ENCODE assay signal across 9 mouse cellular contexts in the genomic region with DNA sequence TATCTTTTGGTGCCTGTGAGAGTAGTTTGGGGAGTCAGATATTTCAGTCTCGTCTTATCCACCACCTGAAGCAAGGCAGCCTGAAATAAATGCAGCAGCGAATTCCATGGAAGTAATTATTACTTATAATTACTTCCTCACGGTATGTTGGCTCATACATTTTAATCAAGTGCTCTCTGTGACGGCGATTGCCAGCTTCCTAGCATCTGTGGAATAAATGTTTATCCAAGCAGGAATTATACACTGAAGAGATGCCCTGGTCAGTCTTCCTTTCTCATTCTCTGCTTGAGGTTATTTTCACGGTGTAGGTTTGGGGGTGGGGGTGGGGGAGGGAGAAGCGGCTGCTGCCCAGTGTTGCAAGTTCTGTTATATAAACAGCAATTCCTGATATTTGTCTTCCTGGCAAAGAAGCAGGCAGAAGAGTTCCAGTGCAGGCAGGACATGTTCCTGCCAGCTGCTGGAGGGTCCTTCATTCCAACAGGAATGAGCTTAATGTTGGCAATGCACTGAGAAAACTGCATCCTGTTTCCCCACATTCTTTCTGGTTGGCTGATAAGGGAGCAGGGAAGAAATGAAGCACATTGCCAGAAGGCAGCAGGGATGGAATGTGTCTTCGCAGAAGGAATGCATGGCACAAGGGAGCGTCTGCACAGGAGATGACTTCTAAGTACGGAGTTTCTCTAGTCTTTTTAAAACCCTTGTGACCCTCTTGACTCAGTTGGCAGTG. TPM values are rescaled to one million over a fixed set of nuclear protein-coding genes. Genes with fewer than 3 reads are reported as not detected.
DNase-seq lines count a peak whose midpoint lies in the region; ATAC-seq and TF ChIP-seq lines count a peak whose summit lies in the region.
"Had no signal": no experiment of that assay in that cellular context is flagged by ENCODE, and none has a peak within 500 bp of the region (broad histone marks: within the 10 kb centered on the region; RNA-seq: fewer than 3 reads in every experiment).

No protein-coding gene starts in this region.

- peak; percentile 53 for DNase-seq in intestine, embryonic 14.5 days (ENCODE audit: low spot score)
- DNase-seq in embryo, embryonic 9.5 days (ENCODE audit: extremely low spot score), result peak; percentile 14
- DNase-seq in gastrocnemius, adult 18-20 months (ENCODE audit: low spot score), result no peak

- H3K9ac ChIP-seq in intestine, embryonic 14.5 days (ENCODE audit: low read length), result no peak overlapping the region
- H3K9ac ChIP-seq in intestine, postnatal 0 days (ENCODE audit: low read depth, low read length), result no peak overlapping the region
- H3K9ac ChIP-seq in hindbrain, embryonic 16.5 days (ENCODE audit: low read depth, low read length), result 0 out of 2 replicates have a peak overlapping the region, but pooled peaks have one; percentile 31
- H3K9ac ChIP-seq in neural tube, embryonic 12.5 days, result no peak overlapping the region

- no peak overlapping the region for H3K27ac ChIP-seq in intestine, embryonic 14.5 days (ENCODE audit: low read depth)
- no peak overlapping the region for H3K27ac ChIP-seq in intestine, postnatal 0 days (ENCODE audit: low read depth, low read length)
- peak overlapping the region; percentile 41 for H3K27ac ChIP-seq in hindbrain, embryonic 16.5 days (ENCODE audit: low read depth, low read length)
- H3K27ac ChIP-seq in neural tube, embryonic 12.5 days, result peak overlapping the region; percentile 42

- WGBS in intestine, embryonic 14.5 days, result 13% methylated on average over 10 of the region's 10 CpGs
- WGBS in intestine, postnatal 0 days, result 30% methylated on average over 10 of the region's 10 CpGs
- 15% methylated on average over 10 of the region's 10 CpGs for WGBS in hindbrain, embryonic 16.5 days
- 32% methylated on average over 10 of the region's 10 CpGs for WGBS in neural tube, embryonic 12.5 days

- TF ChIP-seq CTCF in intestine, postnatal 0 days (IDR thresholded peaks at IDR 0.05; ENCODE audit: low read depth), result no peak

- no peak for ATAC-seq in intestine, embryonic 14.5 days (replicated peaks; ENCODE audit: low FRiP score, low TSS enrichment, low read depth)
- ATAC-seq in intestine, postnatal 0 days, result no peak
- ATAC-seq in hindbrain, embryonic 16.5 days, result peak; percentile 56; the same call in 1 of the 2 replicates
- no peak; the same call in 1 of the 2 replicates for ATAC-seq in neural tube, embryonic 12.5 days (ENCODE audit: low FRiP score, low read depth)
- no peak for ATAC-seq in megakaryocyte-erythroid progenitor cell, adult 5-6 weeks (replicated peaks; ENCODE audit: low FRiP score, low TSS enrichment, poor library complexity, severe bottlenecking)
- ATAC-seq in megakaryocyte progenitor cell, adult 5-6 weeks (replicated peaks; ENCODE audit: poor library complexity), result no peak

- no peaks in the 10 kb centered on the region for H3K27me3 ChIP-seq in intestine, embryonic 14.5 days (replicated peaks; ENCODE audit: control insufficient read depth, insufficient read depth, low read length)
- no peaks in the 10 kb centered on the region for H3K27me3 ChIP-seq in intestine, postnatal 0 days (replicated peaks; ENCODE audit: control insufficient read depth, insufficient read depth, low read length)
- H3K27me3 ChIP-seq in hindbrain, embryonic 16.5 days (replicated peaks; ENCODE audit: control insufficient read depth, insufficient read depth, low read length), result no peaks in the 10 kb centered on the region
- no peaks in the 10 kb centered on the region for H3K27me3 ChIP-seq in neural tube, embryonic 12.5 days (replicated peaks)
- H3K27me3 ChIP-seq: CH12.LX had no signal

- H3K9me3 ChIP-seq in intestine, embryonic 14.5 days (ENCODE audit: control insufficient read depth, low read length), result no peaks in the 10 kb centered on the region
- no peaks in the 10 kb centered on the region for H3K9me3 ChIP-seq in intestine, postnatal 0 days (ENCODE audit: control insufficient read depth)
- no peaks in the 10 kb centered on the region for H3K9me3 ChIP-seq in hindbrain, embryonic 16.5 days (ENCODE audit: control insufficient read depth, low read length)
- H3K9me3 ChIP-seq in neural tube, embryonic 12.5 days, result no peaks in the 10 kb centered on the region

- 0 out of 2 replicates have a peak overlapping the region, but pooled peaks have one; percentile 11 for H3K4me2 ChIP-seq in intestine, embryonic 14.5 days (ENCODE audit: low read length)
- H3K4me2 ChIP-seq in intestine, postnatal 0 days (replicated peaks; ENCODE audit: low read depth), result no peak overlapping the region
- peak overlapping the region; percentile 5 for H3K4me2 ChIP-seq in hindbrain, embryonic 16.5 days (ENCODE audit: low read length)
- peak overlapping the region; percentile 27 for H3K4me2 ChIP-seq in neural tube, embryonic 12.5 days (replicated peaks)

- no peaks in the 10 kb centered on the region for H3K36me3 ChIP-seq in intestine, embryonic 14.5 days (ENCODE audit: control insufficient read depth, insufficient read depth, low read length)
- H3K36me3 ChIP-seq in intestine, postnatal 0 days (ENCODE audit: control insufficient read depth, insufficient read depth), result no peaks in the 10 kb centered on the region
- no peaks in the 10 kb centered on the region; the same call in 1 of the 2 replicates for H3K36me3 ChIP-seq in hindbrain, embryonic 16.5 days (ENCODE audit: control insufficient read depth, insufficient read depth, low read length)
- H3K36me3 ChIP-seq in neural tube, embryonic 12.5 days, result 0 out of 2 replicates have a peak, but pooled peaks cover 3% of the 10 kb centered on the region

- no peak overlapping the region for H3K4me3 ChIP-seq in intestine, embryonic 14.5 days (ENCODE audit: low read depth, low read length)
- no peak overlapping the region for H3K4me3 ChIP-seq in intestine, postnatal 0 days (ENCODE audit: low read depth, low read length)
- H3K4me3 ChIP-seq in hindbrain, embryonic 16.5 days (ENCODE audit: low read length), result no peak overlapping the region
- no peak overlapping the region for H3K4me3 ChIP-seq in neural tube, embryonic 12.5 days

- peaks cover 9% of the 10 kb centered on the region; the same call in 1 of the 2 replicates for H3K4me1 ChIP-seq in intestine, embryonic 14.5 days (replicated peaks; ENCODE audit: control insufficient read depth, insufficient read depth, low read length)
- no peaks in the 10 kb centered on the region for H3K4me1 ChIP-seq in intestine, postnatal 0 days (replicated peaks; ENCODE audit: control insufficient read depth, insufficient read depth, low read length)
- peaks cover 26% of the 10 kb centered on the region for H3K4me1 ChIP-seq in hindbrain, embryonic 16.5 days (ENCODE audit: control insufficient read depth, insufficient read depth, low read depth, low read length)
- peaks cover 28% of the 10 kb centered on the region for H3K4me1 ChIP-seq in neural tube, embryonic 12.5 days

RNA-seq across cellular contexts. Expression of a gene that starts 43.4 kb away (rescaled TPM):
- polyA plus RNA-seq in intestine, embryonic 14.5 days (2014; fragmentation: Nextera tagmentation; extraction: Ambion mirVana), result 5.5 and 8.3 TPM in 2 replicates
- polyA plus RNA-seq in intestine, postnatal 0 days (2015; fragmentation: Nextera tagmentation; extraction: Ambion mirVana), result 3.0 TPM in 2 replicates
- polyA plus RNA-seq in hindbrain, embryonic 16.5 days (2015; fragmentation: Nextera tagmentation; extraction: Ambion mirVana), result 192 and 206 TPM in 2 replicates
- polyA plus RNA-seq in neural tube, embryonic 12.5 days (2016; fragmentation: Nextera tagmentation; extraction: Ambion mirVana), result 92.4 and 112 TPM in 2 replicates
- not detected for total RNA-seq in gastrocnemius, adult 18-20 months (2021)
- total RNA-seq in megakaryocyte-erythroid progenitor cell, adult 5-6 weeks (2014; fragmentation: Nextera tagmentation), result not detected in 2 replicates
- not detected in 2 replicates for total RNA-seq in megakaryocyte-erythroid progenitor cell, adult 5-6 weeks (2017)
- not detected in 2 replicates for total RNA-seq in megakaryocyte progenitor cell, adult 5-6 weeks (2015)
- not detected in 2 replicates for total RNA-seq in megakaryocyte progenitor cell, adult 5-6 weeks (2017)
- total RNA-seq: CH12.LX had no signal

Comparison
In these comparisons a context has a peak if more than half of its experiments do, and no peak if none do; other contexts are left out.
1. H3K27ac ChIP-seq: peak in hindbrain, embryonic 16.5 days (single experiment) and neural tube, embryonic 12.5 days (single experiment); none in intestine, embryonic 14.5 days (single experiment) and intestine, postnatal 0 days (single experiment).
2. RNA of a gene that starts 43.4 kb away (polyA plus RNA-seq): 192 to 206 TPM in hindbrain, embryonic 16.5 days and 92.4 to 112 TPM in neural tube, embryonic 12.5 days; 5.5 to 8.3 TPM in intestine, embryonic 14.5 days and 3.0 TPM in intestine, postnatal 0 days; every median in the first group is over 10 times any median in the second.